Comparison of ENCODE assay signal across 1 mouse cellular context in the genomic region with DNA sequence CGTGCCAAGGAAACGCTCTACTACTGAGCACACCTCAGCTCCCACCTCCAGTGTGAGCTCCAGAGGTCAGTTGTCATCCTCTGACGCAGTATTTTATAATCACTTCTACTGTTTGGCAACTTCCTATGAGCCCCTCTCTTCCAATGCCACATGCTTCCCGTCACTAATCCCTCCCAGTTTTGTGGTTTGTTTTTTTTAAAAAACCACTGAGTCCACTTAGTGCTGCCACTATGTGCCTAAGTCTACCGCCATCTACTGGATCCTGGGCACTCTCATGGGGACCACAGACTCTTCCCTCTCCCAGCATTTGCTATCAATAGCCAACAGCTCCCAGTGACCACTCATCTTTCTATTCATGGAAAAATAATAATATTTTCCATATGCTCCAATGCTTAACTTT.
TF ChIP-seq lines count a peak whose summit lies in the region.

No protein-coding gene starts in this region.

TF ChIP-seq in C2C12, 6 proteins besides CTCF, POLR2A, EP300 and RAD21 (continued from another document):
- no peak for TF ChIP-seq FOSL1 (IDR thresholded peaks at IDR 0.05; ENCODE audit: insufficient read depth, low read length, poor library complexity, severe bottlenecking)
- no peak for TF ChIP-seq MAX (IDR thresholded peaks at IDR 0.05)
